Mouse (Mus musculus): ENCODE data around the gene Lhfpl2. TPM values are rescaled to one million over a fixed set of nuclear protein-coding genes. Genes with fewer than 3 reads are reported as not detected.
A peak's percentile ranks its signal among the peaks of the same experiment; 100 is the strongest.

The Lhfpl2 gene
- polyA plus RNA-seq, 1 experiment from 2014 or later, result 21.7 TPM

DNA sequence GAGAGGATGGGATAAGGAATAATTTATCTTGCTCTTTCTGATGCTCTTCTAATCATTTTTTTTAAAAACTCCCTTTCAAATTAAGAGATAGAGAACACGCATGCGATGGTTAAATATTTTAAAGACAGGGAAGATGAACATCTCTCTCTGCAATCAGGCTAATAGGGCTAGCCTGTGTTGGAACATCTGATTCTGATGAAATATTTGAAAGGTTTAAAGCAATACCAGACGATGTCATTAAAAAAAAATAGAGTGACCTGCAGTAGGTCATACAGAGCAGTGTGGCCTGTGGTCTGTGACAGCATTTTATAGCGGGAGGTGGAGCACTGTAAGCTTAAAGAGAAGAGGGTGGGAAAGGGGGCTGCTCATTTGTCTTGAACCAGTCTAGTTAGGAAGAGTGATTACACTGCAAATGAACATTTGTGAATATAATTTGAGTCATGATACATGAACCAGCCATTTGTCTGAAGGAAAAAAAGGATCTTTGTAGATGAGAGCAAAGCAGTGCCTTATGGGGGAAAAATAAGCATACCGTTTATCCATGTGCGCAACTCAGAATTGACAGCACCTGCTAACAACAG lies 1.1 kb downstream of the Lhfpl2 start:
- Histone ChIP-seq H3K27ac (replicated peaks) (no peak overlapping the region), H3K36me3 (no peaks in the 10 kb centered on the region), H3K9ac (peak overlapping the region; percentile 84), H3K4me1 (replicated peaks) (peaks cover 32% of the 10 kb centered on the region), H3K9me3 (no peaks in the 10 kb centered on the region), H3K4me3 (peak overlapping the region; percentile 72), H3K4me2 (peak overlapping the region; percentile 99), H3K27me3 (peaks cover 83% of the 10 kb centered on the region)
- WGBS, result 32% methylated on average over 6 of the region's 6 CpGs
- no peak for ATAC-seq (ENCODE audit: low read depth)

DNA sequence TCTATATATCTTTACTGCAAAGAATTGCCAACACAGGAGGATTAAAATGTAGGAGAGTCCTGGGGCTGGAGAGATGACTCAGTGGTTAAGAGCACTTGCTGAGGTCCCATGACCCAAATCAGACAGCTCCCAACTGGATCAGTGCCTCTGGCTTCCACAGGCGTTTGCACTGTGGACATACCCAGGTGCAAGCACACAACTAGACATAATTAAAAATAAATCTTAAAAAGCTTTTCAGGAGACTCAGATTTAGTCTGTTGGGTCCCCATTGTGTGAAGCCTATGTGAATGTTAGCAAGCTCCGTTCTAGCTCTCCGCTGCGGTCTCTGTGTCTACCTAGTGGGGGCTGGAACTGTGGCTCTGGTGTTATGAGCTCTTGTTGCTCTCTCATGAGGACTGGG lies 1.8 kb downstream of the Lhfpl2 start:
- no peak overlapping the region for H3K27ac ChIP-seq (replicated peaks)
- WGBS, result 87% methylated on average over 4 of the region's 4 CpGs
- H3K36me3 ChIP-seq, result no peaks in the 10 kb centered on the region
- H3K4me1 ChIP-seq (replicated peaks), result peaks cover 34% of the 10 kb centered on the region
- H3K9me3 ChIP-seq, result no peaks in the 10 kb centered on the region
- ATAC-seq (ENCODE audit: low read depth), result no peak
- H3K4me3 ChIP-seq, result no peak overlapping the region
- H3K4me2 ChIP-seq, result peak overlapping the region; percentile 99
- no peak overlapping the region for H3K9ac ChIP-seq
- H3K27me3 ChIP-seq, result peaks cover 90% of the 10 kb centered on the region

DNA sequence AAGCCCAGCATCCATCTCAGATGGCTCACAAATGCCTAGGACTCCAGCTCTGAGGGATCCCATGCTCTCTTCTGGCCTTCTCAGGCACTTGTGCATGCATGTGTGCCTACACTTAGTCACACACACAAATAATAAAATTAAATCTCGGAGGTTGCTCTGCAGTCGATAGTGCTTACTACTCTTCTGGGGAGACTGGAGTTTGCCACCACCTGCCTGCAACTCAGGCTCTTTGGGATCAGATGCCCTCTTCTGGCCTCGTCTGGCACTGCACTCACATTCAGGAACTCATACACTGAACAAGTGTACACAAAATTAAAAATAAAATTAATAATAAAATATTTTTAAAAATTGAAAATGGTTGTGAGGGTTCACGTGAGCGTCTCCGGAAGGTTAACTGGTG lies 2.2 kb downstream of the Lhfpl2 start:
- 86% methylated on average over 6 of the region's 6 CpGs for WGBS
- Histone ChIP-seq H3K9me3 (no peaks in the 10 kb centered on the region), H3K4me1 (replicated peaks) (peaks cover 38% of the 10 kb centered on the region), H3K36me3 (no peaks in the 10 kb centered on the region), H3K27ac (replicated peaks) (no peak overlapping the region), H3K9ac (no peak overlapping the region), H3K4me3 (no peak overlapping the region), H3K4me2 (0 out of 2 replicates have a peak overlapping the region, but pooled peaks have one; percentile 99), H3K27me3 (peaks cover 94% of the 10 kb centered on the region)
- ATAC-seq (ENCODE audit: low read depth), result no peak

DNA sequence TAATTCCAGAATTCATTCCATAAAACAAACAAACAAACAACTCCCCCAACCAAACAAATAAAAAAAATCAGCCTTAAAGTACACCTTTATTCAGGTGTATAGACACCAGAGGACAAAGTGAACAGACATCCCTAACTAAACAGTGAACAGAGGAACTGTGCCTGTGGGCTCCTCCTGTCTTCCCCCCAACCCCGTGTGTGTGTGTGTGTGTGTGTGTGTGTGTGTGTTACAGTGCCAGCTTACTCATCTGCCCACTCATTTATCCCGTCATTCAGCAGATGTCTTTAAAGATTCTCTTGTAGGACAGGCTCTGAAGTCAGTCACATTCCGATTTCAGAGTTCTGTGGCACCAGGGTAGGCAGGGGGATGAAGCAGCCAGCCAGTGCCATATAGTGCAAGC lies 2.9 kb downstream of the Lhfpl2 start:
- Histone ChIP-seq H3K4me2 (no peak overlapping the region), H3K36me3 (no peaks in the 10 kb centered on the region), H3K4me3 (no peak overlapping the region), H3K27ac (replicated peaks) (no peak overlapping the region), H3K4me1 (replicated peaks) (peaks cover 43% of the 10 kb centered on the region), H3K27me3 (peaks cover 95% of the 10 kb centered on the region), H3K9ac (no peak overlapping the region), H3K9me3 (no peaks in the 10 kb centered on the region)
- 83% methylated on average over 3 of the region's 3 CpGs for WGBS
- ATAC-seq (ENCODE audit: low read depth), result no peak

DNA sequence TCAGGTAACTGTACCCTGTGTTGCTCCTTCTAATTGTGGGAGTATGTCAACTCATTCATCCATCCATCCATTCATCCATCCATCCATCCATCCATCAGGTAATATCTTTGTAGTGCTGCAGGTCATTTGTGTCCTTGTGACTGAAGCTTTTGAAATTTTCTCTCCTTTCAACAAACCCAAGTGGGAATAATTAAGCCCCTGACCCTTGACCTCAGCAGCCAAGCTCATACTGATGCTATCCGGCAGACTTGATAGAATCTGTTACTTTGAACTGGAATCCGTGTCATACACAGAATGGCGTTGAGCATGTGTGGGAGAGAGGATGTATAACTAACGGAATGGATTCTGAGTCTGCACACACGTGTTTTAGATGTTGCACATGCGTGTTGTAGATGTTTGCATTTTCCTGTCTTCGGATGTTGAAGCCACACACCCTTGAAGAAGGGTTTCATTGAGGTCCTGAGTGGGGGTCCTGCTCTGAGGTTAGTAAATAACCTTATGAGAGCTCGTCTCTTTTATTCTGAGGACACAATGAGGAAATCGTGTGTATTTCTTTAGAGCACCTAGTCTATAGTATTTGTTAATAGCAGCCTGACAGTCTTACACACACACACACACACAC lies 3.8 kb downstream of the Lhfpl2 start:
- Histone ChIP-seq H3K4me2 (no peak overlapping the region), H3K27ac (replicated peaks) (no peak overlapping the region), H3K36me3 (no peaks in the 10 kb centered on the region), H3K27me3 (peaks cover 97% of the 10 kb centered on the region), H3K9me3 (no peaks in the 10 kb centered on the region), H3K9ac (no peak overlapping the region), H3K4me1 (replicated peaks) (peaks cover 49% of the 10 kb centered on the region), H3K4me3 (no peak overlapping the region)
- WGBS, result 64% methylated on average over 9 of the region's 9 CpGs
- no peak for ATAC-seq (ENCODE audit: low read depth)

DNA sequence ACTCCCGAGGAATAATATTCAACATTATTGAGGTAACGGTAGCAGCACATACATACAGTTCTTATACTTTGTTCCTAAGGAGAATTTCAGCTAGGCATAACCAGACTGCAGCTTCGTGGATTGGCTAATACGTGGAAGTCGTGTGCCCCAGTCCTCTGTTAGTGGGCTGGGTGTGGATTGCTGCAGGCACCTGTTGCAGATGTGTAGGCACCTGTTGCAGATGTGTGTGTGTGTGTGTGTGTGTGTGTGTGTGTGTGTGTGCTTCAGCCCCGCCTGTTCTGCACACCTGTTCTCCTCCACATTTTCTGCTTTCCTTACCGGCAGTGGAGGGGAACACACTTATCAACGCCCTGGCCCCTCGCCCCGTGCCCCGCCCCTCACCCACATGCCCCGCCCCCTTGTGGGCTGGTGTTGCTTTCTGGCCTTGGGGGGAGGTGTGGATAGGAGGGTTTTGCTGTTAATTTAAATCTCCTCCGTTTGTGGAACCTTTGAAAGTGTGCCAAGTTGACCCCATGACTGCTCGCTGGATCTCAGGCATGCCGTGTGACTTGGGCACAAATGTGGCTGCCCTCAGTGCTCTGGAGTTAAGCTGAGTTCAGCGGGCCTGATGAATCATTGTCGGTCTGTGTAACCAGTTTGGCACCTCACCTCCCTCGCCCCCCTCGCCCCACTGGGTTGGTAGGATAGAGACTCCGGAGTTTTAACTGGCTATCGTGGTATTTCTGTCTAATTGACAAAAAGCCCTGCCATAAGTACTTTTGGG lies 4.9 kb downstream of the Lhfpl2 start:
- no peak overlapping the region for H3K27ac ChIP-seq (replicated peaks)
- H3K27me3 ChIP-seq, result peaks cover 97% of the 10 kb centered on the region
- H3K9me3 ChIP-seq, result no peaks in the 10 kb centered on the region
- 0 out of 2 replicates have a peak, but pooled peaks have one; percentile 19 for ATAC-seq (ENCODE audit: low read depth)
- H3K4me3 ChIP-seq, result no peak overlapping the region
- no peaks in the 10 kb centered on the region for H3K36me3 ChIP-seq
- 18% methylated on average over 21 of the region's 21 CpGs for WGBS
- peaks cover 47% of the 10 kb centered on the region for H3K4me1 ChIP-seq (replicated peaks)
- H3K9ac ChIP-seq, result no peak overlapping the region
- peak overlapping the region; percentile 27 for H3K4me2 ChIP-seq

DNA sequence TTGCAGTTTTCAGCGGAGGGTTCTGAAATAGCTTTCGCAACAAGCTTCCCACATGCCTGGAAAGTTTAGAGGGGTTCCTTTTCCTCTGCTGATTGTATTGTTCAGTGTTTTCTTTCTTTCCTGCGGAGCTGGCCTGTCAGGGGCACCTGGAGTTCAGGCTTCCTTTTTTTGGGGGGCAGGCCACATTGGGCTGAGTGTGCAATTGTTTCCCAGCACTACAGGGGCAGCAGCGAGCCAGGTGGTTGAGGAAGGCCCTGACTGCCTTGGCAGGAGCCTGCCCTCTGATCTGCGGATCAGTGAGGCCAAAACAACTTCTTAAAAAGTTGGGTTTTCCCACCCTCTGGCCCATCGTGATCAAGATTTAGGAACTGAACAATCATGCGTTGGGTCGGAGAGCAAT lies 5.6 kb downstream of the Lhfpl2 start:
- Histone ChIP-seq H3K9me3 (no peaks in the 10 kb centered on the region), H3K4me1 (replicated peaks) (peaks cover 41% of the 10 kb centered on the region), H3K9ac (no peak overlapping the region), H3K27me3 (peaks cover 98% of the 10 kb centered on the region), H3K4me3 (no peak overlapping the region), H3K27ac (replicated peaks) (no peak overlapping the region), H3K4me2 (no peak overlapping the region), H3K36me3 (no peaks in the 10 kb centered on the region)
- 42% methylated on average over 8 of the region's 8 CpGs for WGBS
- no peak for ATAC-seq (ENCODE audit: low read depth)

DNA sequence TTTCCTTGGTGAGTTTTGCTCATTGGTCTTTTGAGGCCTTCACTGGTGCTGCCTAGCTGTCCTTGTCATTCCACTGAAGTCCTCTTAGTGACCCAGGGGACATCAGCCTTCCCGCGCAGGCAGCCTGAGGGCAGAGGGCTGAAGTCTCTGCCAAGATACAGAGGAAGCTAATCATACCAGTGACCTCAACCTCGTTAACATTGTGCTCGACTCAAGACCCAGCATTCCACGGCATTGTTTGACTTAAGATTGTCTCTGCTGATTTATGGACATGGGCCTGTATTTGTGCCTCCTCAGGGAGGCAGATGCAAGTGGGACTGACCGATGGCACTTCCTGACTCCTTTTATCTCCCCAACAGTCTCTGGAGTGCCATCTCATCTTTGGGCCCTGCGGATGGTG lies 7.0 kb downstream of the Lhfpl2 start:
- Histone ChIP-seq H3K36me3 (no peaks in the 10 kb centered on the region), H3K27ac (replicated peaks) (no peak overlapping the region), H3K9me3 (no peaks in the 10 kb centered on the region), H3K4me2 (no peak overlapping the region), H3K27me3 (peaks cover 98% of the 10 kb centered on the region), H3K9ac (no peak overlapping the region), H3K4me3 (no peak overlapping the region), H3K4me1 (replicated peaks) (peaks cover 38% of the 10 kb centered on the region)
- no peak for ATAC-seq (ENCODE audit: low read depth)
- 9% methylated on average over 7 of the region's 7 CpGs for WGBS

DNA sequence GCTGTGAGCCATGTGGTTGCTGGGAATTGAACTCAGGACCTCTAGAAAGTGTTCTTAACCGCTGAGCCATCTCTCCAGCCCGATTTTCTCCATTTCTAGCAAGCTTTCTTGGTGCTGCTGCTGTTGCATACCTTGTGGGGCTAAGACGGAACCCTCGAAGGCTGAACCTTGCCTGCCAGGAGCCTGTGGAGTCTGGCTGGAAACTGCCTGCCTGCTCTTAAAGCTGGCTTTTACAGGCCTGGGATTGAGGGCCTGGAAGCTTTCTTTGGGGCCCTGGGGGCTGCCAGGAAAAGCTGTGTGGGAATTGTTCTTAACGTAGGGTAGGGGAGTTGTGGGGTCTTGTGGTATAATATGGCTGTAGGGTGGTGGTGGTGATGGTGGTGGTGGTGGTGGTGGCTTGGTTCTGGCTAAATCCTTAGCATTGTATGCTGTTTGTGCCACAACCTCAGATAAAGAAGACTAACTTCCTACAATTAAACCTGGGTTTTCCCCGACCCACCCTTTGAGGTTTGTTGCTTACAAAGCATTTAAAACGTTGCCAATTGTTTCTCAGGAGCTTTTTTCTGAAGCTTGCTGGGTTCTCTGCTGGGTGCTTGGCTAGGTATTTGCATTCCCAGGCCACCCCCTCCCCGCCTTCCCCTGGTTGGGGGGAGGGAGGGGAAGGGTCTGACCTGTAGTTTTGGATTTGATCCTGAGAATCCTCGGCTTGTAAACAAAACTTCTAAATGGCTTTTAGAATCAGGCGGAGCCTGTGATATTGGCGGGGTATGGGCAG lies 7.9 kb downstream of the Lhfpl2 start:
- WGBS, result 21% methylated on average over 11 of the region's 11 CpGs
- Histone ChIP-seq H3K27me3 (peaks cover 98% of the 10 kb centered on the region), H3K4me2 (no peak overlapping the region), H3K36me3 (no peaks in the 10 kb centered on the region), H3K27ac (replicated peaks) (0 out of 2 replicates have a peak overlapping the region, but pooled peaks have one; percentile 24), H3K4me1 (replicated peaks) (peaks cover 41% of the 10 kb centered on the region), H3K9me3 (no peaks in the 10 kb centered on the region), H3K4me3 (no peak overlapping the region), H3K9ac (no peak overlapping the region)
- ATAC-seq (ENCODE audit: low read depth), result no peak

DNA sequence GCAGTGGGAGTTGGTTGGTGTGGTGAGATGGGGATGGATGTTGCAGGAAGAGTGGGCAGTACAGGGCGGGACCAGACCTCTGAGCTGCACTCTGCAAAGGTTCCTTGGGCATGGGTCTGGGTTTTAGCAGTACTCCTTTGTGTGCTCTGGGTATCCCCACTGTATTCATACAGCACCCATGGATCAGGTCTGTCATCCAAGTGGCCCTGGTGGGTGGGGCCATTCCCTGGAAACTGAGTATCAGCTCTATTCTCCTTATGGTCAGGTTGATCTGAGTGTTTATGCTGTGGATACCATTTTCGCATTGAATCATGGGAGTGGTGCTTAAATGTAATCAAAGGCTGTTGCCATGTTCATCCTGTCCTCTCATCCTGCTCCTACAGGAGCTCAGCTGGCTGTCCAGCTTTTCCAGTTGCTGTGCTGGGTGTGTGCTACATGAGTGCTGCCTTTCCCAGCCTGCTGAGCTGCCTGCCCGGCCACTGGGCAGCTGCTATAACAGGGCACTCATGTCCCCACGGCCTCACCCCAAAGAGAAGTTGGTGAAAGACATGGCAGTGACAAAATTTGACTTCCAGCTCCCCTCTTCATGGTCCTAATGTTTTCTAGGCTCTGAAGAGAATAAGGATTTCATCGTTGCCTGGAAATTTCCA lies 9.2 kb downstream of the Lhfpl2 start:
- H3K27ac ChIP-seq (replicated peaks), result no peak overlapping the region
- H3K4me2 ChIP-seq, result no peak overlapping the region
- peaks cover 41% of the 10 kb centered on the region for H3K4me1 ChIP-seq (replicated peaks)
- H3K4me3 ChIP-seq, result no peak overlapping the region
- H3K9me3 ChIP-seq, result no peaks in the 10 kb centered on the region
- ATAC-seq (ENCODE audit: low read depth), result no peak
- no peaks in the 10 kb centered on the region for H3K36me3 ChIP-seq
- no peak overlapping the region for H3K9ac ChIP-seq
- WGBS, result 88% methylated on average over 5 of the region's 5 CpGs
- H3K27me3 ChIP-seq, result peaks cover 98% of the 10 kb centered on the region

DNA sequence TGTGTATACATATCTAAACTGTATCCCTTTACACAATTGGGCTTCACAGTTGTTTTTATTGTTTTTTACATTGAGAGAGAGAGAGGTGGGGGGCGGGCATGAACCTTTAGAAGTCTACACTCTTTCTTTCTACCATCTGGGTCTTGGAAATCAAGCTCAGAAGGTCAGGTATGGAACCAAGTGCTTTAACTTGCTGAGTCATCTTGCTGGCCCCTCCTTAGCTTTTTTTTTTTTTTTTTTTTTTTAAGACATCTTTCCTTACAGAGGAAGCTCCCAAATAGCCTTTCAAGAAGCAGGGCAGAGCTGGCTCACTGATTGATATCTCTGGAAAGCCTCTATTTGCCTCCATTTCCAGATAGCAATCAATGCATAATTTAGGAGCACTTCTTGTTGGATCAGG lies 10.7 kb downstream of the Lhfpl2 start:
- no peak overlapping the region for H3K4me3 ChIP-seq
- H3K27me3 ChIP-seq, result peaks cover 100% of the 10 kb centered on the region
- WGBS, result 95% methylated on average over 1 of the region's 1 CpGs

More for the DNA sequence above, 10.7 kb downstream of the Lhfpl2 start:
- Histone ChIP-seq H3K9ac (no peak overlapping the region), H3K4me1 (replicated peaks) (peaks cover 37% of the 10 kb centered on the region), H3K36me3 (no peaks in the 10 kb centered on the region), H3K4me2 (no peak overlapping the region), H3K9me3 (no peaks in the 10 kb centered on the region), H3K27ac (replicated peaks) (no peak overlapping the region)
- ATAC-seq (ENCODE audit: low read depth), result no peak

Measured in neural tube, embryonic 13.5 days (tissue).